Mouse (Mus musculus) heart, embryonic 12.5 days (tissue): Measurements from ENCODE around the gene Dlgap4. TPM values are rescaled to one million over a fixed set of nuclear protein-coding genes. Genes with fewer than 3 reads are reported as not detected.

ENCODE experiments used
- ATAC-seq: fragments of 200-750 bp; cut with Nextera tagmentation; 2 replicates; pipeline ENCODE4 v1.8.0; 2017; ENCODE audit warnings: moderate TSS enrichment, moderate library complexity; ENCODE audit not compliant: insufficient number of reproducible peaks, low FRiP score
- H3K27ac ChIP-seq: fragments of 300-500 bp; sonication (generic); 2 replicates; pipeline ENCODE4 v1.5.1; 2016; ENCODE audit warnings: mild to moderate bottlenecking, moderate library complexity; ENCODE audit not compliant: poor library complexity, severe bottlenecking
- H3K27me3 ChIP-seq: fragments of 300-500 bp; sonication (generic); replicated peaks from 2 replicates; pipeline ENCODE4 v1.6.1; 2016; ENCODE audit warnings: mild to moderate bottlenecking, moderate library complexity
- H3K36me3 ChIP-seq: fragments of 300-500 bp; sonication (generic); 2 replicates; pipeline ENCODE4 v1.6.1; 2016; ENCODE audit warnings: mild to moderate bottlenecking, moderate library complexity
- H3K4me1 ChIP-seq: fragments of 300-500 bp; sonication (generic); replicated peaks from 2 replicates; pipeline ENCODE4 v1.6.1; 2016; ENCODE audit warnings: mild to moderate bottlenecking
- H3K4me2 ChIP-seq: fragments of 300-500 bp; sonication (generic); 2 replicates; pipeline ENCODE4 v1.6.1; 2016; ENCODE audit warnings: mild to moderate bottlenecking, moderate library complexity
- H3K4me3 ChIP-seq: fragments of 300-500 bp; sonication (generic); 2 replicates; pipeline ENCODE4 v1.5.1; 2016; ENCODE audit warnings: mild to moderate bottlenecking
- H3K9ac ChIP-seq: fragments of 300-500 bp; sonication (generic); 2 replicates; pipeline ENCODE4 v1.6.1; 2016; ENCODE audit warnings: mild to moderate bottlenecking, moderate library complexity
- H3K9me3 ChIP-seq: fragments of 300-500 bp; sonication (generic); replicated peaks from 2 replicates; pipeline ENCODE4 v1.6.1; 2016; ENCODE audit warnings: mild to moderate bottlenecking, moderate library complexity
- WGBS: fragments of 180-500 bp; shearing (Covaris S2); methylation state at CpG from one replicate; pipeline ENCODE4 v1.1.7; 2016; 5-methylcytosine and 5-hydroxymethylcytosine counted together
- polyA plus RNA-seq: library from polyadenylated mRNA; unstranded; fragments of >200 nt; fragmentation: Nextera tagmentation; extraction: Ambion mirVana; gene quantifications from 2 replicates; pipeline ENCODE4 v1.2.1, GENCODE M21; 2016

Dlgap4 gene
- polyA plus RNA-seq, 1 experiment from 2014 or later: 72.1 TPM

DNA sequence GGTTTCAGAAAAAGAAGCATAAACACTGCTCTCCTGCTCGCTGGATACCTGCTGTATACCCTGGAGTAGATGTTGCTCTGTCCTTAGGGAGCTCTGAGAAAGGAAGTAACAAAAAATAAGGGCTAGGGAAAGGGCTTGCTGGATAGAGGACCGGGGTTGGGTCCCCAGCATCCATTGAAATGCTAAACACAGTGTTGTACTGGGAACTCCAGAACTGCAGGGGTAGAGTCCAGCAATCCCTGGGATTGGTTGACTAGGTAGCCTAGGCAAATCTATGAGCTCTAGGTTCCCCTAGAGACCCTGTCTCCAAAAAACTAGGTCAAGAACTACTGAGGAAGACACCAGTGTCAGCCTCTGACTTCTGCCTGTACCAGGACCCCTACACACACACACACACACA, 27.6 kb downstream of the Dlgap4 start:
- H3K4me2 ChIP-seq: no peak overlapping the region
- H3K9ac ChIP-seq: no peak overlapping the region
- H3K4me3 ChIP-seq: no peak overlapping the region
- H3K4me1 ChIP-seq: no peaks in the 10 kb centered on the region
- no peaks in the 10 kb centered on the region for H3K36me3 ChIP-seq
- WGBS: 52% methylated on average over 2 of the region's 2 CpGs
- H3K27ac ChIP-seq: no peak overlapping the region
- no peak for ATAC-seq
- peaks cover 44% of the 10 kb centered on the region for H3K27me3 ChIP-seq
- 0 out of 2 replicates have a peak, but pooled peaks cover 5% of the 10 kb centered on the region for H3K9me3 ChIP-seq

DNA sequence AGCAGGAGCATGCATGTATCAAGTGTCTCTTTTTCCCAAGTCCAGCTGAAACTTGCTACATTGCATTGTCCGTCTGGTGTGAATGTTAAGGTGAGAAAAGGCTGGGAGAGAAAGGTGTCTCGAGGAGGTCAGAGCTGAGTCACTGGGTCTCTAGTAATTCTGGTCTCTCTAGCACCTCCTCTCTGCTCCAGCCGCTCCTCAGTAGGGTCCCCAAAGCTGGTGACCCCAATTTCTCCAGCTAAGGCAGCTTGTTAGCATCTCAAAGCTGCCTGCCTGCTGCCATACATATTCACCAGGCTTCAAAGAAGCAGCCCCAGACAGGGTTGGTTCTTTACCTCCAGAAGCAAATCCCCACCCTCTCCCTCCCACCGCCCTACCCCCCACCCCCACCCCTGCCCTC, 29.4 kb downstream of the Dlgap4 start:
- H3K4me1 ChIP-seq: no peaks in the 10 kb centered on the region
- no peaks in the 10 kb centered on the region for H3K36me3 ChIP-seq
- WGBS: 11% methylated on average over 4 of the region's 4 CpGs
- 0 out of 2 replicates have a peak, but pooled peaks cover 5% of the 10 kb centered on the region for H3K9me3 ChIP-seq
- H3K9ac ChIP-seq: no peak overlapping the region
- H3K4me3 ChIP-seq: no peak overlapping the region
- no peak for ATAC-seq
- peaks cover 57% of the 10 kb centered on the region for H3K27me3 ChIP-seq
- no peak overlapping the region for H3K4me2 ChIP-seq
- no peak overlapping the region for H3K27ac ChIP-seq

DNA sequence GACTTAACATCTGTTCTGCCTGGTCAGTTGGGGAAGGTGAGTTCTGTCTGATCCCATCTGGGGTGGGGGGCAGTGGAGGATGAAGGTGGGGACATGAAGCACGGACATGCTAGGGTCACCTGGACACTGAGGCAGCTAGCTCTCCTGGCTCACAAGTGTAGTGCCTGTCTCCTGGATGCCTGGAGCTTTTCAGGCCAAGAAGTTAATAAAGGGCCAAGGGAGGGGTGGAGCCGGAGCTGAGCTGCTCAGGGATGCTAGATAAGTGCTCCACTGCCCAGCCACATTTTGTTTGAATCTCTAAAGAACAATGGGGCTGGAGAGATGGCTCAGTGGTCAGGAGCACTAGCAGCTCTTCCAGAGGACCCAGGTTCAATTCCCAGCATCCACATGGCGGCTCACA, 29.9 kb downstream of the Dlgap4 start:
- Histone ChIP-seq H3K36me3 (no peaks in the 10 kb centered on the region), H3K4me1 (no peaks in the 10 kb centered on the region), H3K9ac (no peak overlapping the region), H3K9me3 (0 out of 2 replicates have a peak, but pooled peaks cover 5% of the 10 kb centered on the region), H3K4me2 (no peak overlapping the region), H3K27me3 (peaks cover 62% of the 10 kb centered on the region), H3K4me3 (no peak overlapping the region), H3K27ac (no peak overlapping the region)
- no peak for ATAC-seq
- WGBS: 38% methylated on average over 3 of the region's 3 CpGs

DNA sequence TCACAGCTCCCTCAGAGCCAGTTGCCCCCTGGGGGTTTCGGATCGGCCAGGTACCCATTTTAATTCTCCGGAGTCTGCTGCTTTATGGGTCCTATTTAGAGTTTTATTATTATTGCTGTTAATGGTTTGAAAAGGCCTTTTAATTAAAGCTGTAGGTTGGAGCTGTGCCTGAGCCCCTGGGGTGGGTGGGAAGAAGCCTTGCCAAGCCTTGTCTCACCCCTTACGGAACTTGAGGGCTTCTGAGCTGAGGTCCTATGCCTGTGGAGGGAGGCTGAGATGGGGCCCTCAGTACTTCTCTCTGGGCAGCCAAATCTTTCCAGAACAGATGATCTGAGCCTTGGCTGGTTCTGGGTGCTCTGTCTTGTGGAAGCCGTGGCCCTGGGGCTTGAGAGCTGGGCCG, 31.6 kb downstream of the Dlgap4 start:
- Histone ChIP-seq H3K9me3 (0 out of 2 replicates have a peak, but pooled peaks cover 5% of the 10 kb centered on the region), H3K4me3 (no peak overlapping the region), H3K27me3 (peaks cover 76% of the 10 kb centered on the region), H3K27ac (no peak overlapping the region), H3K36me3 (no peaks in the 10 kb centered on the region), H3K4me2 (no peak overlapping the region), H3K4me1 (no peaks in the 10 kb centered on the region), H3K9ac (no peak overlapping the region)
- 65% methylated on average over 6 of the region's 6 CpGs for WGBS
- ATAC-seq: no peak

DNA sequence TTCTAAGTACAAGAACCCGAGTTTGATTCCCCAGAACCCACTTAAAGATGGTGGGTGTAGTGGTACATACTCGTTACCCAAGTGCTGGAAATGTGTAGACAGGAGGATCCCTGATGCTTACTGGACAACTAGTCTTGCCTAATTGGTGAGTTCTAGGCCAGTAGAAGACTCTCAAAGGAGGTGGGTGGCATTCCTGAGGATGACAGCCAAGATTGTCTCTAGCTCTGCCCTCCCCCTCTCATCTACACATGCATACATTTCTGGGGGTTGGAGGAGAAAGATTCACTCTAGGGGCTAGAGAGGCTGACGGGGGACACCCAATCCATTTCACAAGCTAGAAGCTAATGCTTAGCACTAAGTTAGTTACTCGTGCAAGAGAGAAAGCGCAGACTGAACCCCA, 33.4 kb downstream of the Dlgap4 start:
- WGBS: 55% methylated on average over 5 of the region's 5 CpGs
- no peak overlapping the region for H3K27ac ChIP-seq
- 0 out of 2 replicates have a peak, but pooled peaks cover 5% of the 10 kb centered on the region for H3K9me3 ChIP-seq
- no peak overlapping the region for H3K9ac ChIP-seq
- H3K27me3 ChIP-seq: peaks cover 87% of the 10 kb centered on the region
- H3K4me2 ChIP-seq: no peak overlapping the region
- ATAC-seq: no peak
- H3K4me1 ChIP-seq: no peaks in the 10 kb centered on the region
- no peak overlapping the region for H3K4me3 ChIP-seq
- H3K36me3 ChIP-seq: no peaks in the 10 kb centered on the region

DNA sequence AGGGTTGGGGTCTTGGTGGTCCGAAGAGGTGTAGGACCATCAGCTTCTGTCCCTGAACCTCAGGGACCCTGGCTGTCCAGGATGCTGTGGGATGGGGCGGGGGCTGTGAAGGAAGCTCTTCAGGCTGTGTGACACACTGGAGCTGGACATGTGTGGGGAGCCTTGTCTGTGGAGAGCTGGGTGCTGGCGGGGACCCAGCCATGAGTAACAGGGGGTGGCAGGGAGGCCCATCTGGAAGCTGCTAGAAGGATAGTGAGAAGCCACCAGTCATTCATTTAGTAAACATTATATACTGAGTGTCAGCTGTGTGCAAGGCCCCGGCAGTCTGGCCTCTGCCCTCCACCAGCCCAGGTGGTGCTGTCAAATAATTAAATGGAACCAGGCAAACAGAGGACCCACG, 34.5 kb downstream of the Dlgap4 start:
- WGBS: 61% methylated on average over 5 of the region's 5 CpGs
- Histone ChIP-seq H3K4me2 (no peak overlapping the region), H3K4me3 (no peak overlapping the region), H3K9ac (no peak overlapping the region), H3K36me3 (no peaks in the 10 kb centered on the region), H3K27ac (no peak overlapping the region), H3K4me1 (no peaks in the 10 kb centered on the region), H3K27me3 (peaks cover 87% of the 10 kb centered on the region), H3K9me3 (no peaks in the 10 kb centered on the region)
- no peak for ATAC-seq

DNA sequence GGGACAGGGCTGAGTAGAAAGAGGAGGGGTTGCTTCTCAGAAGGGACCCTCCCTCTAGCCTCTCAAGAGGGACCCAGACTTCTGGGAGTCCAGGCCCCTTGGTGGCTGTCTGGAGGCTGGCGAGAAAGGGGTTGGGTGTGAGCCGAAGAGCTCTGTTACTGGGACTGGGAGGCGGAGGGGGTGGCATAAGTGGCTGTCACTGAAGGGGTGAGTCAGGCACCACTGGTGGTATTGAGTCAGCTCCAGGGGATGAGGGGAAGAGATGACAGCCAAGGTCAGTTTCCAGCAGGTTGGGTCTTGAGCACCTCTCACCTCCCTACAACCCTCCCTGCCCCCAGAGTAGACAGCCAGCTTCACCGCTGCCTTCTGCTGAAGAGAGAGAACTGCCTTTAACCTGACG, 35.9 kb downstream of the Dlgap4 start:
- no peak overlapping the region for H3K27ac ChIP-seq
- H3K27me3 ChIP-seq: peaks cover 87% of the 10 kb centered on the region
- no peaks in the 10 kb centered on the region for H3K4me1 ChIP-seq
- no peaks in the 10 kb centered on the region for H3K36me3 ChIP-seq
- H3K9me3 ChIP-seq: no peaks in the 10 kb centered on the region
- no peak overlapping the region for H3K9ac ChIP-seq
- H3K4me3 ChIP-seq: no peak overlapping the region
- ATAC-seq: no peak
- H3K4me2 ChIP-seq: no peak overlapping the region
- 64% methylated on average over 5 of the region's 5 CpGs for WGBS

DNA sequence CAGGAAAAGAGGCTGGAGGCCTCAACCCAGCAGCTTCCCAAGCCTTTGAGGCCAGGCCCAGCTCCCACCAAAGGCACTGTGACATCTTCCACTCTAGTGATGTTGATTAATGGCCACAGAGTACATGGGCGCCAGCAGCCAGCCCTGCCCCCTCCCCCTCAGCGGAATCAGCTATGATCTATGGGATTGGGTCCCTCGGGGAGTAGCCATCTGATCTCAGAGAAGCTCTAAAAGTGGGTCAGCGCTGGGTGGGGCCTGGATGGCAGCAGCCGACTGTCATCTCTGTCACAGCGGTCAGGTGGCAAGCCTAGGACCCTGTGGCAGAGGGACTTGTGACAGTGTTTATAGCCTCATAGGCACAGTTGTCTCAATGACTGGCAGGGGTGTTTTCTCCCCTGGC, 37.5 kb downstream of the Dlgap4 start:
- no peak overlapping the region for H3K4me3 ChIP-seq
- H3K9me3 ChIP-seq: no peaks in the 10 kb centered on the region
- no peak overlapping the region for H3K4me2 ChIP-seq
- H3K27me3 ChIP-seq: peaks cover 80% of the 10 kb centered on the region
- H3K4me1 ChIP-seq: no peaks in the 10 kb centered on the region
- H3K36me3 ChIP-seq: no peaks in the 10 kb centered on the region
- H3K27ac ChIP-seq: no peak overlapping the region
- no peak overlapping the region for H3K9ac ChIP-seq
- 65% methylated on average over 6 of the region's 6 CpGs for WGBS
- no peak for ATAC-seq

DNA sequence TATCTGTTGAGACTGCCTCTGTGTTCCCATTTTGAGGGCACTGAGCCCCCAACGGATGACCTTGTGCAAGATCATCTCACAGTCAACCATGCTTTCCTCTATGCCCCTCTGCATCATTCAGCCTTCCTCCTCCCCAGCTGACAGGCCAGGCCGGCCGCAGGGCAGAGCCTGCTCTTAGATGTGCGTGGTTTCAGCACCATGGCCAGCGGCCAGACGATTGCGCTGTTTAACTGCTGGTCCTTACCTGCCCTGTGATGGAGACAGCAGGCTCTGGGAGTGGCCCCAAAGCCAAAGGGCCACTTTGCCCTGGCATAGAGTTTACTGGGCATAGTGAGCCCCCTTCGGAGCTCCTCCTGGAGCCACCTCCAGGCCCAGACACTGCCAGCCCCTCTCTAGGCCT, 39.3 kb downstream of the Dlgap4 start:
- 10% methylated on average over 8 of the region's 8 CpGs for WGBS
- no peak overlapping the region for H3K27ac ChIP-seq
- peaks cover 68% of the 10 kb centered on the region for H3K27me3 ChIP-seq
- H3K4me3 ChIP-seq: no peak overlapping the region
- no peaks in the 10 kb centered on the region for H3K36me3 ChIP-seq
- H3K4me1 ChIP-seq: no peaks in the 10 kb centered on the region
- H3K9me3 ChIP-seq: no peaks in the 10 kb centered on the region
- ATAC-seq: 0 out of 2 replicates have a peak, but pooled peaks have one; percentile 30
- no peak overlapping the region for H3K9ac ChIP-seq
- no peak overlapping the region for H3K4me2 ChIP-seq

DNA sequence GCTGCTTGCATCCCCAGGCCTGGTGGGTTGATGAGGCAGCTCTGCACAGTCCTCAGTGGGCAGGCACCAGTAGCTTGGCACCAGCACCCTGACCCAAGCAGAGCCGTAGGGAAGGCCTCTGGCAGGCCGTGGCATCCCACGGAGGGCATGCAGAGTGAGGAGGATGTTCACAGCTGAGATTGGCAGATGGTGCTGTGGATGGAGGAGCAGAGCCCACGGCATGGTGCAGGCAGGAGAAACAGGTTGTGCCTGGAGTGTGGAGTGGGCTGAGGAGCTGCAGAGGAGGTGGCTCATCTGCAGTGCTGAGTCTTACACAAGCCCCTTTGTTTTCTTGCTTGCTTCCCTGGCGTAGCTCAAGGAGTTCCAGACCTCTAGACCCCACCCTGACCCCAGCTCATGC, 40.6 kb downstream of the Dlgap4 start:
- H3K4me1 ChIP-seq: no peaks in the 10 kb centered on the region
- no peak overlapping the region for H3K4me2 ChIP-seq
- no peaks in the 10 kb centered on the region for H3K36me3 ChIP-seq
- no peak for ATAC-seq
- H3K9ac ChIP-seq: no peak overlapping the region
- 70% methylated on average over 5 of the region's 5 CpGs for WGBS
- no peaks in the 10 kb centered on the region for H3K9me3 ChIP-seq
- H3K27me3 ChIP-seq: peaks cover 59% of the 10 kb centered on the region
- H3K27ac ChIP-seq: no peak overlapping the region
- no peak overlapping the region for H3K4me3 ChIP-seq

DNA sequence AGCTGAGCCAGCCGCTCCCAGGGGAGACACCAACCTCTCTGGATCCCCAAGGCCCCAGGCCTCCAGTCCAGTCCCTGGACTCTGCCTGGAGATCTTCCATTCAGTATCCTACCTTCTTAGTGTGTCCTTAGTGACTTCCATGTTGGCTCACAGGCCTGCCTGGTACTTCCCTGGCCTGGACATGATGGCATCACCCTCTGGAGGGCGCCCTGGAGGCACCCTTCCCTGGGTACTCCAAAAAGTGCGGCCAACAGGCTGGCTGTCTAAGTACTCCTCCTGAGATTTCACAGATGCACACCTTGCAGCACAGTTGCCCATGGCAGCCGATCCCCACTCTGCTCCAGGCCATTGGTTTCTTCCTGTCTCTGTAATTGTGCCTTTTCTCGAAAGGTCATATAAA, 42.1 kb downstream of the Dlgap4 start:
- H3K9ac ChIP-seq: no peak overlapping the region
- no peaks in the 10 kb centered on the region for H3K9me3 ChIP-seq
- no peaks in the 10 kb centered on the region for H3K36me3 ChIP-seq
- WGBS: 50% methylated on average over 5 of the region's 5 CpGs
- H3K4me3 ChIP-seq: no peak overlapping the region
- no peaks in the 10 kb centered on the region for H3K4me1 ChIP-seq
- H3K27ac ChIP-seq: no peak overlapping the region
- no peak for ATAC-seq
- H3K4me2 ChIP-seq: no peak overlapping the region
- peaks cover 48% of the 10 kb centered on the region for H3K27me3 ChIP-seq

DNA sequence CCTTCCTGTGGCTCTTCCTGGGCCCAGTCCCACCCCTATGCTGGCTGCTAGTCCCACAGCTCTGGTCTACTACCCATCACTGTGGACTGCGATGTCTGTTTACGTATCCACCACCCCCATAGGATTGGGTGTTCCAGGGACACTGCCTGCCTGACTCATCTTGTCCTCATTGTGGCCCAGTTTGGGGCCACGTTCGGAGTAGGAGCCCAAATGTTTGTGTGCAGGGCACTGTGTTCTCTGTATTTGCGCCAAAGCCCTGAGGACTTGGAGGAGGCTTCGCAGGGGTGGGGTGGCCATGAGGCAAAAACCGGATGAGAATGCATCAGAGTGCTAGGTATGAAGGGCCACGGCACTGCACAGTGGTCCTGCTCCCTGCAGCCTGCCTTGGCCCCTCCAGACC, 44.0 kb downstream of the Dlgap4 start:
- H3K36me3 ChIP-seq: no peaks in the 10 kb centered on the region
- no peak overlapping the region for H3K4me3 ChIP-seq
- 77% methylated on average over 8 of the region's 8 CpGs for WGBS
- H3K9me3 ChIP-seq: no peaks in the 10 kb centered on the region
- no peak for ATAC-seq
- no peak overlapping the region for H3K9ac ChIP-seq
- no peak overlapping the region for H3K27ac ChIP-seq
- H3K4me2 ChIP-seq: no peak overlapping the region
- H3K4me1 ChIP-seq: no peaks in the 10 kb centered on the region
- H3K27me3 ChIP-seq: peaks cover 32% of the 10 kb centered on the region
